Mouse (Mus musculus) A20 (cell line): Measurements from ENCODE around the gene Bloc1s3.
A peak's percentile ranks its signal among the peaks of the same experiment; 100 is the strongest.

Experiments
- DNase-seq: peaks from one replicate; pipeline ENCODE4 v3.0.0-alpha.2; 2011; ENCODE audit warnings: low read depth, low spot score

Bloc1s3 gene

GRCm38 (mm10) chr7:19477624-19478384, 30.4 kb downstream of the Bloc1s3 start:
- no peak for DNase-seq

DNA sequence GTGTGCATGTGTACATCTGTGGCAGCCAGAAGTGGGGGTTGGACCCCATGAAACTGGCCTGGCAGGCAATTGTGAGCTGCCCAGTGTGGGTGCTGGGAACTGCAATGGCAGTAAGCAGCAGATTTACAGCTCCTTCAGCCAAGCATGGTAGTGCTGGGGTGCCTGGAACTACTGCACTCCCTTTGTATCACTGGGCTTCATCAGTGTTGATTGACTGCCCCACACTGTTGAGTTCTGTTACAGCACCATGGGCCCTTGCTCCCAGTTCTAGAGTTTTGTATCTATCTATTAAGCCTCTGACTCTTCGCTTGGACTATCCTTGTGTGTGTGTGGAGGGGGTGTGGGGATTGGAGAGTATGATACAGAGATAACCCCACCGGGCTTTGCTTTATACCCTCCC, 31.1 kb downstream of the Bloc1s3 start:
- DNase-seq = no peak

DNA sequence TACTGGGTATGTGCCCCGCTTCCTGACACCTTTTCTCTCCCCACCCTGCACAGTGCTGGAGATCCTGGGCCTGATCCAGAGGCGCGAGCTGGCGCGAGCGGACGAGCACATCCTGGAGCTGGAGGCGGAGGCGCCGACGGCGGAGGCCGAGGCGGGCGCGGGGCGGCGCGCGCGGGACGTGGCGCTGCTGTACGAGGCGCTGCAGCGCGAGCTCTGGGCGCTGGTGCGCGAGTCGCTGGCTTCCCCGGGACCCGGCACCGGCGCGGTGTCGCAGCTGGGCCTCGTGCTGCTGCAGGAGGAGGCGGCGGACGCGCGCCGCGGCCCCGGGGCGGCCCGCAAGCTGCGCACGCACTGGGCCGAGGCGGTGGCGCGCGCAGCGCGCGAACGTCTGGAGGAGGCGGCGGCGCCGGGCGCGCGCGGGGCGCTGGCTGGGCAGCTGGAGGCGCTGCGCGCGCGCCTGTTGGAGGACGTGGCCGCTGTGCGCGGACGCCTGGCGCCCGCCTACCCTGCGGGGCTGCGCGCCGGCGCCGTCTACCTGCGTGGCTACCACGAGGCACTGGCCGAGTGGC, 34.2 kb downstream of the Bloc1s3 start:
- DNase-seq = no peak

DNA sequence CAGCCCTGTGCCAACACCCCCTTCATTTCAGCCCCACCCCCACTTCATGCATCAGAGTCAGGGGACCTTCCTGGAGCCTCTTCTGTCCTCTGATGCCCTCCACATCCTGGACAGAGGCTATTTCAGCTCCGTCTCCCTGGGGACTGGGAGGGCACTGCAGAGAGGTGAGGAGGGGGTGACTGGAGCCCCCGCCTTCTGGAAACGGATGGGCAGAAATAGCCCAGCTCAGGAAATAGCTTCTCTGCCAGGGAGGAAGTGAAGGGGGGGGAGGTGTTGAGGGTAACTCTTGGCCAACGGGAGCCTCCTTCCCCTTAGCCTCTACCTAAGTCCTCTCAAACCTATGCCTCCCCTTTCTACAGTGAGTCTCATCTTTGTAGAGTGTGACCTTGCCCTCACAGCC, 35.8 kb downstream of the Bloc1s3 start:
- no peak for DNase-seq

GRCm38 (mm10) chr7:19470308-19470707, 37.9 kb downstream of the Bloc1s3 start:
- no peak for DNase-seq

DNA sequence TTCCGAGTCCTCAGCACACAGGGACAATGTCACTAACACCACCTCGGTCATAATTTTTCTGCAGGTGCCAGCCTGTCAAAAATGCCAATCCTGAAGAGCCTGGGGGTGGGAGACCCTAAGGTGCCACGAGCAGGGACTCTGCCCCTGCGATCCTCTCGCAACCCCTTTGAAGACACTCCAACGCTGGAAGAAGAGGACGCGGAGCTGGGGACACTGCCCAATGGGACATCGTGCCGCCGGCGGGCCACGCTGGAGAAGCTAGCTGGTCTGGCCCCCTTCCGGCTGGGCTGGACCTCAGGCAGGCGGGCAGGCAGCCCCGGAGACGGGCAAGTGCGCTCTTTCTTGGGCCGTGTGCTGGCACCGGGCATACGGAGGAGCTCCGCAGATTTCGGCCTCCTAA, 38.8 kb downstream of the Bloc1s3 start:
- DNase-seq = no peak

GRCm38 (mm10) chr7:19468279-19468678, 39.9 kb downstream of the Bloc1s3 start:
- peak; percentile 57 for DNase-seq

- DNase-seq = peak; percentile 60
Observed at GRCm38 (mm10) chr7:19467638-19468037, 40.5 kb downstream of the Bloc1s3 start.

DNA sequence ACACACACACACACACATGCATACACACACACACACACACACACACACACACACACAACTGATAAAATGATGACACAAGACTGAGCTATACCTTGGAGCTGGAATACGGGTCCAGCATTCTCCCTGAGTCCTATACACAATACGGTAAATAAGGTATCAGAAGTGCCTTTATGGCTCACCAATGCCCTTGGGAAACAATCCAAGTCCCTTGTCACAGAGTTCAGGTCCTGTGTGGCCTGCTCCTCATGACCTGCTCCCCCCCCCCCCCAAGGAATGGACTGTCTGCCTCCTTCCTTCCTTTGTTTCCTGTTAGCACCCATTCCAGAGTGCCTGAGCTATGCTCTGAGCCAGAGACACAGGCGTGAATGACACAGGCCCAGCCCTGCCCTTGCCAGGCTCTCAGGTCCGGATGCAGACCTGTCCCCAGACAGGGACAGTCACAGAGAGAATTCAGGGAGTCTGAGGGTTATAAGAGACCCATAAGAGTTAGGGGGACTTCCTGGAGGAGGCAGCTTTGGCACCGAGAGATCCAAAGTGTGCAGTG, 41.5 kb downstream of the Bloc1s3 start:
- DNase-seq = no peak

- no peak for DNase-seq
Observed at GRCm38 (mm10) chr7:19464367-19465307, 43.5 kb downstream of the Bloc1s3 start.

DNA sequence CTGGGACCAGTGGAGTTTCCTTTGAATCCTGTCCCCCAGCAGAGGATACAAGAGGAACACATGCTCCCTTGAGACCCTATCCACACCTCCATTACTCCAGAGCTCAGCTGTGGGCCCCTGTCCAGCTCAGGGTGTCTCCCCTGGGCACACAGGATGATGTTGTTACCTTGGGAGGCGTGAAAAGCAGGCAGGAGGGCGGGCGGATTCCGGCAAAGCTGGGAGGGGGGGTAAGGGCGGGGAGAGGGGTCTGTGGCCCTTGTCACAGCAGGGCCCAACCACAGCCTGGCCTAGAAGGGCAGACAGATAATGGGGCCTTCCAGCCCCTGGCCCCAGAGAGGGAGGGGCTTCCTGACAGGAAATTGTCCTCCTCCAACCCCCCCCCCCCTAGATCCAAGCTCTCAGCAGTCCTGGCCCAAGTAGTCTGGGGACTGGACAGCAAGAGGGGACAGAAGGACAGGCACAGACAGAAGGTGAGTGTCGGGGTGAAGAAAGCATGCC, 45.2 kb downstream of the Bloc1s3 start, which contains the start of gene Exoc3l2:
Gene Exoc3l2 (plus strand): TSS at position 448 of the 498 bp plus-strand sequence.
- no peak for DNase-seq

DNA sequence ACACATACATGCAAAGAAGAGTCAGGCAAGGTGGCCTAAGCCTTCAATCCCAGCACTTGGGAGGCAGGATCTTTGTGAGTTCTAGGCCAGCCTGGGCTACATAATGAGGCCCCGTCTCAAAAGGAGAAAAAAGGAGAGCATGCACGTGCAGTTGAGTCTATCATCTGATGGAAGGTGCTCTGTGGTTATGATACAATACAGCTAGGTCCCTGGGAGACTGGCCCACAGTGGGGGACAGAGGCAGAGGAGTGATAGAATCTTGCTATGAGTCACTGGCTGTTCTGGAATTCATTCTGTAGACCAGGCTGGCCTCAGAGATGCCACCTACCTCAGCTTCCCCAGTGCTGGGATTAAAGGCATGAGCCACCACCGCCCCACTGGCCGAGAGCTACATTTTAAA, 45.7 kb downstream of the Bloc1s3 start:
- DNase-seq = no peak

GRCm38 (mm10) chr7:19461488-19461887, 46.7 kb downstream of the Bloc1s3 start:
- peak; percentile 78 for DNase-seq

DNA sequence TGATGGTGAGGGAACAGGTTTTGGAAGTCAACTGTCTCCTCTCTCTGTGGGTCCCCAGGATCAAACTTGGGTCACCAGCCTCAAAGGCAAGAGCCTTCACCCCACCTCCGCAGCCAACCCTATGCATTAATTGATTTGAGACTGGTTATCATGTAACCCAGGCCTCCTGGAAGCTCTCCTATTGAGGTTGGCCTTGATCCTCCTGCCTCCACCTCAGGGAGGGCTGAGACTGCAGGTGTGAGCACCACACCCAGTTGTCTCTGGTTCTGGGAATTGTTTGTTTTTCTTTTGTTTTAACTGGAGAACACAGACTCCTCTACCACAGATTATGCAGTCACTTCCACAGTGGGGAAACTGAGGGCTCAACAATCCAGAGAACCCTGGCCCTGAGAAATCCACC, 47.7 kb downstream of the Bloc1s3 start:
- DNase-seq = no peak

- peak; percentile 18 for DNase-seq
Observed at GRCm38 (mm10) chr7:19459144-19459870, 48.9 kb downstream of the Bloc1s3 start.

DNA sequence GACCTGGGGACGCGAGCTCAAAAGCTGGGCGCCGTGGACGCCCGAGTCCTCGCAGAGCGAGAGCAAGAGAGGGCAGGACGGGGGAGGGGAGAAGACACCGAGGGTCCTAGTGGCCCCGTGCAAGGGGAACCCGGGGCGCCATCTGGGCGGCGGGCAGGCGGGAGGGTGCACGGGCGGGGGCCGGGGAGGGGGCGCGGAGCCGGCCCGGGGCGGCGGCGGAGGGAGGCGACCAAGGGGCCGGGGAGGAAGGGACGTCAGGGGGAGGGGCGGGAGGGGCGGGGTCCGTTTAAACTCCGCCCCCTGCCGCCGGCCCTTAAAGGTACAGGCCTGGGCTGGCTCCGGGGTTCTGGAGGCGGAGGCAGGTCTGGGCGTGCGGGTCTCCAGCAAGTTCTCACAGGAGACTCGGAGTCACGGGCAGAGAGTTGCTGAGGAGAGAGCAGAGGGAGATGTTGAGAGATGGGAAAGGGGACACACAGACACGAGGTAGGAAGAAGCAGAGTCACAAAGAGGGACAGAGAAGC, 49.5 kb downstream of the Bloc1s3 start, which contains the start of gene Mark4:
Gene Mark4 (minus strand): TSS at position 231 of the 521 bp plus-strand sequence.
- DNase-seq = peak; percentile 86

GRCm38 (mm10) chr7:19458072-19458486, 50.1 kb downstream of the Bloc1s3 start:
- DNase-seq = peak; percentile 77

- DNase-seq = no peak
Observed at GRCm38 (mm10) chr7:19457414-19458071, 50.6 kb downstream of the Bloc1s3 start.

DNA sequence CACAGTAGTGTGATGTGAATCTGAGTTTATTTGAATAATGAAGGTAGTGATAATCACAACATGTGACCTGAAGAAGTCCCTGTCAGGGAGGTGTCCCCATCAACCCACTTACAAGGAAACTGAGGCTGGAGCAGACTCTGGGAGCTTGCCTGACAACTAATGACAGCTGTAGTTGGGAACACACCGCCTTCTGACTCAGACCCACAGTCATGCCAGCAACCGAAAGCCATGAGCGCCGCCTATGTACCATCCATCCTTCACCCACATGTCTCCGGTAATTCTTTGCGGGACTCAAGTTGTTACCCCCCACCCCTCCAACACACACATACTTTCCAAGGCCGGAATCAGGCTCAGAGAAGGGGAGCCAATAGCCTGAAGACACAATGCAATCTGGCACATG, 51.5 kb downstream of the Bloc1s3 start:
- no peak for DNase-seq
